Mouse (Mus musculus): ENCODE results near the gene Cd151.

GRCm38 (mm10) chr7:141460001-141460390 lies 7.2 kb upstream of the Cd151 start:
- TF ChIP-seq POLR2A (IDR thresholded peaks at IDR 0.05; ENCODE audit: insufficient read depth, low read depth, low read length) (no peak), CTCF (IDR thresholded peaks at IDR 0.05) (no peak), EP300 (IDR thresholded peaks at IDR 0.05; ENCODE audit: insufficient read depth, low read depth, low read length) (no peak)

Data from heart, adult 2 months (tissue).